Mouse (Mus musculus): ENCODE measurements around the gene Fkbp5. TPM values are rescaled to one million over a fixed set of nuclear protein-coding genes. Genes with fewer than 3 reads are reported as not detected.

The Fkbp5 gene
- polyA plus RNA-seq, 1 experiment from 2014 or later: 32.8 TPM

DNA sequence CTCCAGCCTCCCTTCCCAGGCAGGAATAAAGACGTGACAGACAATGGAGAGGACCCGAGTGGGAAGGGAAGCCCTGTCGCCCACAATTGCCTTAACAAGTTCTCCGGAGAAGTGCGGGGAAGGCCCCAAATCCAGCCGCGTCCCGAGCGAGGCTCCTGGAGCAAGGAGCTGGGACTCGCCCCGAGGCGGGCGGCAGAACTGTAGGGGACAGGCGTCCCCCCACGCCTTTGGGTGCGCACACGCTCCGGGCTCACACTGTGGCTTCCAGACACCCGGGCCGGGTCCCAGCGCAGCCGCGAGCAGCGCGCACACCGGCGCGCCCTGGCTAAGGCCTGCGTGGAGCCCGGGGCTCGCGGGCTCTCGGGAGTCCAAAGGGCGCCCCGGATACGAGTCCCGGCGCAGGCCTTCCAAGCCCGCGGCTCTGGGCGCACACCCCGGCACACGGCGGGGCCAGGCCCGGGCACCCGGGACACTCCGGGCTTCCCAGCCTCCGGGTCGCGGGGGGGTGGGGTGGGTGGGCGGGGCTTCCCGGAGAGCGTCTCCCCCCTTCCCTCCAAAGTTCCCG, 167.3 kb downstream of the Fkbp5 start:
- 0 out of 2 replicates have a peak, but pooled peaks cover 3% of the 10 kb centered on the region for H3K9me3 ChIP-seq
- 0 out of 2 replicates have a peak, but pooled peaks cover 2% of the 10 kb centered on the region for H3K36me3 ChIP-seq (replicated peaks)
- H3K4me3 ChIP-seq: peak overlapping the region; percentile 91
- peak overlapping the region; percentile 96 for H3K27ac ChIP-seq (replicated peaks)
- H3K27me3 ChIP-seq (replicated peaks; ENCODE audit: low read depth, poor library complexity, severe bottlenecking): peaks cover 55% of the 10 kb centered on the region
- peak; percentile 68 for DNase-seq (ENCODE audit: low spot score)
- WGBS: under 1% methylated on average over 54 of the region's 54 CpGs
- H3K4me1 ChIP-seq: peaks cover 77% of the 10 kb centered on the region

DNA sequence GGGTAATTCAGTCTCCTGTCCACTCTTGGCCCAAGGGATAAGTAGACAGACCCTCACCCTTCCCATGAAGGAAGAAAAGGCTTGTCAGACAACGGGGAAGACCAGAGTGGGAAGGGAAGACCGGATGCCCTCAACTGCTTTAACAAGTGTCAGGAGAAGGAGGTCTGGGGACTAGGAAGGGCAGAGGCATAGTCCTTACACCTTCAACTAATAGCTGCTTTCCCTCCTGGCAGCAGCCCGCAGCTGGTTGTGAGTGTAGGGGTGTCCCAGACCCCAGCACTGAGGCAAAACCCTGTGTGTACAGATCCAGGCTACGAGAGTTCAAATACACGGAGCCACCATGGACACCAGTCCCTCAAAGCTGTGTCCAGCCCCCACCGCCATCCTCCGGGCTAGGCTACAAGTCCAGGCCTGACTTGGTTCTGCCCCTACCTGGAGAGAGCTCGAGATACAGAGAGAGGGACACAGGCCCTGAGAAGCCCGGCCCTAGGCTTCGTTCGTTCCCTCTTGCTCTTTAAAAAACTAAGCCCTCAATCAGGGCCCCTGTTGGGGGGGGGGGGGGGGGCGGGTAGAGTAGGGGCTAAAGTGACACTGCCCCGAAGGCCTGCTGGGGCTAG, 168.0 kb downstream of the Fkbp5 start:
- WGBS: 6% methylated on average over 13 of the region's 13 CpGs
- peak overlapping the region; percentile 96 for H3K27ac ChIP-seq (replicated peaks)
- peaks cover 83% of the 10 kb centered on the region for H3K4me1 ChIP-seq
- peaks cover 60% of the 10 kb centered on the region for H3K27me3 ChIP-seq (replicated peaks; ENCODE audit: low read depth, poor library complexity, severe bottlenecking)
- H3K36me3 ChIP-seq (replicated peaks): 0 out of 2 replicates have a peak, but pooled peaks cover 2% of the 10 kb centered on the region
- H3K9me3 ChIP-seq: 0 out of 2 replicates have a peak, but pooled peaks cover 3% of the 10 kb centered on the region
- H3K4me3 ChIP-seq: peak overlapping the region; percentile 91
- DNase-seq (ENCODE audit: low spot score): peak; percentile 62

Small RNA genes lying within 50 kb of the gene (microRNA-seq; reads per million reads assigned to microRNA genes)
- not detected for gene Gm25195
- not detected for gene Mir6969

Other genes with a start within 250 kb of the Fkbp5 start
- 28.4 and 30.9 TPM in 2 replicates for gene Fance, start 204.0 kb downstream of the Fkbp5 start, polyA plus RNA-seq (2016; fragmentation: Nextera tagmentation; extraction: Ambion mirVana)
- gene Rpl10a, start 189.1 kb downstream of the Fkbp5 start, polyA plus RNA-seq (2016; fragmentation: Nextera tagmentation; extraction: Ambion mirVana): 539 and 546 TPM in 2 replicates
- gene Tead3, start 166.7 kb downstream of the Fkbp5 start, polyA plus RNA-seq (2016; fragmentation: Nextera tagmentation; extraction: Ambion mirVana): 8.4 and 9.2 TPM in 2 replicates
- 3.4 and 4.9 TPM in 2 replicates for gene Tulp1, start 152.3 kb downstream of the Fkbp5 start, polyA plus RNA-seq (2016; fragmentation: Nextera tagmentation; extraction: Ambion mirVana)
- not detected in 2 replicates for gene Armc12, start 13.3 kb upstream of the Fkbp5 start, polyA plus RNA-seq (2016; fragmentation: Nextera tagmentation; extraction: Ambion mirVana)
- gene Clpsl2, start 31.9 kb upstream of the Fkbp5 start, polyA plus RNA-seq (2016; fragmentation: Nextera tagmentation; extraction: Ambion mirVana): not detected in 2 replicates
- not detected in 2 replicates for gene Clps, start 43.2 kb upstream of the Fkbp5 start, polyA plus RNA-seq (2016; fragmentation: Nextera tagmentation; extraction: Ambion mirVana)
- 1.1 TPM in 2 replicates for gene Lhfpl5, start 58.1 kb upstream of the Fkbp5 start, polyA plus RNA-seq (2016; fragmentation: Nextera tagmentation; extraction: Ambion mirVana)
- gene Srpk1, start 105.2 kb upstream of the Fkbp5 start, polyA plus RNA-seq (2016; fragmentation: Nextera tagmentation; extraction: Ambion mirVana): 130 and 133 TPM in 2 replicates
- 0.21 and 0.77 TPM in 2 replicates for gene Slc26a8, start 172.7 kb upstream of the Fkbp5 start, polyA plus RNA-seq (2016; fragmentation: Nextera tagmentation; extraction: Ambion mirVana)
- gene Mapk14, start 173.8 kb upstream of the Fkbp5 start, polyA plus RNA-seq (2016; fragmentation: Nextera tagmentation; extraction: Ambion mirVana): 48.1 and 50.7 TPM in 2 replicates
- gene AC170998.1, start 208.6 kb upstream of the Fkbp5 start, polyA plus RNA-seq (2016; fragmentation: Nextera tagmentation; extraction: Ambion mirVana): 3.3 and 3.6 TPM in 2 replicates